Mouse (Mus musculus) cortical plate, adult 2 months (tissue): ENCODE results near the gene Prkar1b. TPM values are rescaled to one million over a fixed set of nuclear protein-coding genes. Genes with fewer than 3 reads are reported as not detected.

Experiments
- H3K27ac ChIP-seq: fragments of 200-500 bp; 2 replicates; pipeline ENCODE4 v1.5.1; 2012; ENCODE audit warnings: low read length, control low read depth, inconsistent platforms; ENCODE audit not compliant: insufficient read depth
- H3K4me1 ChIP-seq: fragments of 200-500 bp; 2 replicates; pipeline ENCODE4 v1.6.1; 2011; ENCODE audit warnings: low read length; ENCODE audit not compliant: control insufficient read depth, insufficient read depth
- H3K4me3 ChIP-seq: fragments of 200-500 bp; 2 replicates; pipeline ENCODE4 v1.5.1; 2011; ENCODE audit warnings: mild to moderate bottlenecking, low read length, control low read depth; ENCODE audit not compliant: insufficient read depth
- CTCF ChIP-seq: fragments of 200-500 bp; IDR thresholded peaks from 2 replicates; pipeline ENCODE4 v1.5.1; 2011; ENCODE audit warnings: mild to moderate bottlenecking, control low read depth, low read length; ENCODE audit not compliant: insufficient read depth; ENCODE audit errors: extremely low read depth
- POLR2A ChIP-seq: fragments of 200-500 bp; IDR thresholded peaks from 2 replicates; pipeline ENCODE4 v1.6.1; 2011; ENCODE audit warnings: mild to moderate bottlenecking, low read length, control low read depth; ENCODE audit not compliant: insufficient read depth; ENCODE audit errors: extremely low read depth
- polyA plus RNA-seq: library from polyadenylated mRNA; depleted of rRNA; stranded (reverse); fragments of >200 nt; gene quantifications from 2 replicates; pipeline ENCODE4 v1.2.3, GENCODE M21; 2012

Gene Prkar1b
- polyA plus RNA-seq, 1 experiment, result 862 TPM

DNA sequence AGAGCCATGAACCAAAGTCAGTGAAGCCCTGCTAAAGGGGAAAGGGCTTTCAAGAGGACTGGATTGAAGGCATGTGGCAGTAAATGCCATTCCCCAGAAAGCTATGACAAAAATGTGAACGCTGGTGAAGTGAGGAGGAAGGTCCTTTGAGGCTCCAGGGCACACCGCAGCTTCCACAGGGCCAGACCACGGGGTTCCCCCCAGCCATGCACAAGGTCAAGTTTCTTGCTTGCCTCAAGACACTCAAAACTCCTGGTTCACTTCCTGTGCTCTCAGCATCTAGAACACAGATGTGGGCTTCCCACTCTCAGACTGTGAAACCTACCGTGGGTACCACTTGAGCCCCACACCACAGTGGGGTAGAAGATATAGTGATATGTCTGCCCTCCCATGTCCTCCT lies 106.3 kb downstream of the Prkar1b start:
- no peak overlapping the region for H3K27ac ChIP-seq
- peaks cover 2% of the 10 kb centered on the region; the same call in 1 of the 2 replicates for H3K4me1 ChIP-seq
- no peak overlapping the region for H3K4me3 ChIP-seq
- TF ChIP-seq POLR2A (no peak), CTCF (no peak)

DNA sequence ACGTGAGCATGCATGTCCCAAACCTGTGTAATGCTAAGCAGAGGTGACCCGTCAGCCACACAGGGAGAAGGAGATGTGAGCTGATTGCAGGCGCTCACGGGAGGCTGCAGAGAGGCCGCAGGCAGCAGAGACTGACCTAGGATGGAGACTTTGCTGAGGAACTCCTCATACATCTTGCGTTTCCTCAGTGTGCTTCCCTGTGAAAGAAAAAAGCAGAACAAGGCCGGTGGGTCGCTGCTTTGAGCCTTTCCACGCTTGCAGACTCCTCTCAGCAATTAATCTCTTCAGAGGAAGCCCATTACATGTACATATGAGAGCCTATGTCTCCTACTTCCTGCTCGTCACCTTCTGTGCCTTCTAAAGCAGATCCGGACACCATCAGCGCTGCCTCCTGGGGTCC lies 107.5 kb downstream of the Prkar1b start:
- TF ChIP-seq CTCF (no peak), POLR2A (no peak)
- Histone ChIP-seq H3K4me3 (no peak overlapping the region), H3K4me1 (peaks cover 2% of the 10 kb centered on the region; the same call in 1 of the 2 replicates), H3K27ac (no peak overlapping the region)

DNA sequence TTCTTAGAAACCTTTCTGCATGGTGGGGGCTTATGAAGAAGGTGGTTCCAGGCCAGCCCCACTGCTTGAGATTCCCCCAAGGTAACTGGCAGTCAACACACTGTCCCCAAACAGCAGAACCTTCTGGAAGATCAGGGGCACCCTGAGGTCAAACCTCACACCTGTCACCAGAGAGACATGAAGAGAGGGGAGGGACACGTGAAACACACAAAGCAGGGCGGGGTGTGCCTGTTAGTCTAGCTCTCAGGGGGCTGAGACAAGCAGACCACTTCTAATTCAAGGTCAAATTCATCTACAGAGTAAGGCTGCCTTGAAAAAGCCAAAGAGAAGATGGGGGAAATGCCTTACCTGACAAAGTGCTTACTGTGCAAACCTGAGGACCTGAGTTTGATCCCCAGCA lies 114.6 kb downstream of the Prkar1b start:
- TF ChIP-seq CTCF, result no peak
- TF ChIP-seq POLR2A, result no peak
- Histone ChIP-seq H3K27ac (no peak overlapping the region), H3K4me1 (peaks cover 4% of the 10 kb centered on the region), H3K4me3 (no peak overlapping the region)

DNA sequence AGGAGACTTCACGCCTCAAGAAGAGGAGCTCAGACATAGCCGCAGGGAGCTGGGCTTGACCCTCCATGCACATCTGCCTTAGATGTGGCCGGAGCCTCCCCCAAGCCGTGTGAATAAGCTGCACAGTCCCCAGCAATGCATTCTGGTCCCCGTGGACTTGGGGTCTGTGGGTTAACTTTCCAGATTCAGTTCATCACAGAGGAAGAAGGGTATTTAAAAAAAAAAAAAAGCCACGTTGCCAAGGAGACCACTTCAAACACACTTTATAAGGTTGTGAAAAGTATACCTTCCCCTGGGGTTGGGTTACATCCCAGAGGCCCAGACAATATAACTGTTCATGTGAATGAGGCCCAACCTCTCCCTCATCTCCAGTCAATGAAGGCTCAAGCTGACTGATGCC lies 115.1 kb downstream of the Prkar1b start:
- Histone ChIP-seq H3K4me3 (no peak overlapping the region), H3K4me1 (peaks cover 4% of the 10 kb centered on the region), H3K27ac (no peak overlapping the region)
- no peak for TF ChIP-seq CTCF
- TF ChIP-seq POLR2A, result no peak

DNA sequence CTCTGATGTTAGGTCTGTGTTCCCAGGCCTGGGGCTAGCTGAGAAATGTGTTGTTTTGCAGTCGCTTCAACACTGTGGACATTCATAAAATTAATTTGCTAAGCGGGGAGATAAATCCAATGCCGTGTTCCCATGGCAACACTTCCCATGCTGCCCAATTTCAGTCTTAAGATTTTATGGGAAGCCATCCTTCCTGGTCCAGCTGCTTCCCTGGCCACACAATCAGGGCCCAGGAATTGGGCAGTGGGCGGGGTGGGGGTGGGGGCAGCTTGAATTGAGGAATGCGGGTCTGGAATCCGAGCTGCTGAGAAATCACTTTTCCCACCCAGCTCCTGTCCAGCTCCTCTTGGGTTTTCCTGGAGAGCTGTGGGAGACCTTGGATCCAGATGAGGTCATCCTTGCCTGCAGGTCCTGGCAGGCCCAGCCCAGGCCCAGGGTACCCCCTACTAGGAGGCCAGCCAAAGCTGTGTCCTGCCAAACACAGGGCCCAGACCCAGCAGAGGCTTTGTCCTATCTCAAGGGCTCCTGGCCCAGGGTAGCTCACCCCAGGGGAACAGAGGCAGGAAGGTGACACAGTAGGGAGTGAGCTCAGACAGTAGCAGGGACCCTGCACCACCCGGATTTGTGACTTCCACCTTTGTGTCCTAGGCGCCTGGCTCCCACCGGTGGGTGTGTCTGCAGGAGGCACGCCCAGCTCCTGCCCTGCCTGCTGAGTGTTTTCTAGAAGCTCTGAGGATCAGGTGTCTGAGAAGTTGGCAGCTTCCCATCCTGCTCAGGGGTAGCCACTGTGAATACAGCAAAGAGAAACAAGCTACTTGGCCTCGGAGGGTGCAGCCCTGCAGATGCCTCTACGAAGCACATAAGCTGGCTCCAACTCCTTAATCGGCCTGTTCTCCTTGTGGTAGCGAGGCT lies 116.1 kb downstream of the Prkar1b start:
- Histone ChIP-seq H3K27ac (no peak overlapping the region), H3K4me3 (no peak overlapping the region), H3K4me1 (peaks cover 4% of the 10 kb centered on the region)
- TF ChIP-seq CTCF (no peak), POLR2A (no peak)

DNA sequence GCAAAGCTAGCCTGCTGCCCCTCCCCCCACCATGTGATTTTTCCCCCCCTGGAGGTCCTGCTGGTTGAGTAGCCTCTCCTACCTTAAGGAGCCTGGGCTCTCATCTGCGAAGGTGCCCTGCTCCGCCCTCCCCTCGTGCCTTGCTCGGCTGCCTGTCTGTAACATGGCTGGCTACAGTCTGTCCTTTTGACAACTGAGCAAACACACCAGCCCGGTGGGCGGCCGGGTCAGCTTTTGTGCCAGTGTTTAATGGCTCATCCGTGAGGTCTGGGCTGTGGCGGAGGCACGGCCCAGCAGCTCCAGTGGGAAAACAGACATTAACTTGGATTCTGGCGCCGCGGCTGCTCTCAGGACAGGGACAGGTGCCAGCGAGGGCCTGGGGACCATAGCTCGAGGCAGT lies 122.2 kb downstream of the Prkar1b start:
- H3K4me3 ChIP-seq, result no peak overlapping the region
- no peak overlapping the region for H3K27ac ChIP-seq
- H3K4me1 ChIP-seq, result no peaks in the 10 kb centered on the region
- no peak for TF ChIP-seq POLR2A
- no peak for TF ChIP-seq CTCF

DNA sequence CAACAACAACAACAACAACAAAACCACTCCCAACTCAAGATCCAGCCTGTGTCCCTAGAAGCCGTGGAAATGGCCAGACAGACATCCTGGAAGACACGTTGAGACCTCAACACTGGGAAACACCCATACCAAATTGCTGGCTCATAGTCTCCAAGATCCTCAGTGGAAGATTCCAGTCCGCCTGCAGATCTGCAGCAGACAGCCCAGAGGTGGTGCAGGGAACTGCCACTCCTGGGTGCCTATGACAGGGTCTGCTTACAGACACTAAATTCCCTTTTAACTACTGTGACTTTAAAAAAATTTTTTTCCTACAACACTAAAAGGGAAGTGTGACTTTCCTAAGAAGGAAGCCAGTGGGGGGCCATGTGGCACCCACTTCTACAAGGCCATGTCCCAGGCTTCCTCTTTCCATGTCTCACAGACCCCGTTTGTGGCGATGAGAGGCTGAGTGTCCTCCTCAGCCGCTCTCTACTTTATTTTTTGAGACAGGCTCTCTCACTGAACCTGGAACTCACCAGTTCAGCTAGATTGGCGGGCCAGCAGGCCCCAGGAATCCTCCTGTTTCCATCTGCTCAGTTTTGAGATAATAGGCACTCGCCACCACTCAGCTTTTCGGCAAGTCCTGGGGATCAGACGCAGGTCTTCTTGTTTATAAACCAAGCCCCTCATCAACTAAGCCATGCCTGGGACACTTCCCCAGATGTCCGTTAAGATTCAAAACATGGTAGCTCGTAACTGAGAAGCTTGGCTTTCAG lies 125.3 kb downstream of the Prkar1b start:
- H3K4me1 ChIP-seq, result no peaks in the 10 kb centered on the region
- no peak overlapping the region for H3K27ac ChIP-seq
- no peak overlapping the region for H3K4me3 ChIP-seq
- TF ChIP-seq CTCF, result no peak
- TF ChIP-seq POLR2A, result no peak

DNA sequence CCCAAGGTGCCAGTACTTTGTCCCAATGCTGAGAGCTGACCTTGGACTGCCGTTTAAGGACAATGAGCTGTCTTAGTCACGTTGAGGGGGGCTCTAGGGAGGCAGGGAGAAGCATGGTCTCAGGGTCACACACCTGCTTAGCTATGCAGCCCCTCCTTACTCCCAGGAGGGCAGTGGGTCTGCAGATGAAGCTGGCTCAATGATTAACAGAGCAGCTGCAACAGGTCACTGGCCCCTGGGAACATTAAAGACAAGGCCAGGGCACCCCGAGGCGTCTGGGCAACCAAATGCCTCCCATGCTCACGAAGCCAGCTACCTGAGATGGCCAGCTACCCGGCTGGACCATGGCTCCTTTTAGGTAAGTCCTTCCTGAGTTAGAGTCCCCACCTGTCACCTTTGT lies 129.2 kb downstream of the Prkar1b start:
- Histone ChIP-seq H3K4me3 (no peak overlapping the region), H3K27ac (no peak overlapping the region), H3K4me1 (no peaks in the 10 kb centered on the region)
- TF ChIP-seq CTCF (no peak), POLR2A (no peak)

DNA sequence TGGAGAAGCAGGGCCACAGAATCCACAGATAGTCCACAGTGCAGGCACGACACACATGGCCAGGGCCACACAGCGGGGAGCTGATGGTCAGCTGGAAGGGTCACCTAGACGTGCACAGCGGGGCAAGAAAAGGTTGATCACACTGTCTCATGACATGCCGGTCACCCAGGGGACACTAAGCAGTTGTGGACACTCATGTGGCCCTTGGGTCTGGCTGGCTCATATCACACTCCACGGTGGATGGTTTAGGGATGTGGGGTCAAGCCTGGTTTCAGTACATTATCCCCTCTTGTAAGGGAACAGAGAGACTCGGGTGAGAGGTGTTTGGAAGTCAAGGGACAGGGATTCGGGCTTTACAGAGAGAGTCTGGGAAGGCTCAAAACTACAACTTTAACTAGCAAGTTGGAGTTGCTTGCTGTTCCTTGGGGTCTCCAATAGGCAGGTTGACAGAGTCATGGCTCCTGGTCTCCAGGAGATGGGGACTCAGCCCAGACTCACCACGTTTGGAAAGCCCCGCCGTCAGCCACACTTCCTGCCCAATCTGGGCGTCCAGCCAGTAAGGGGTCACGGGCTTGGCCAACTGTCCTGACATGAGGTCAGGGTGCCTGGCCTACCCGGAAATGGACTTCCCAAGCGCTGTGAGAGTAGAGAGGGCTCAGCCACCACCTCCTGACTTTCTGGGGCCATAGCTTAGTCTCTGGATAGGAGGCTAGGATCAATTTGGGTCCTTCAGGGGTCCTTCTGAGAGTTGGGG lies 132.3 kb downstream of the Prkar1b start:
- H3K27ac ChIP-seq, result no peak overlapping the region
- no peaks in the 10 kb centered on the region for H3K4me1 ChIP-seq
- TF ChIP-seq POLR2A (no peak), CTCF (no peak)
- H3K4me3 ChIP-seq, result no peak overlapping the region
